Mouse (Mus musculus): ENCODE results near the gene Slc35e2. TPM values are rescaled to one million over a fixed set of nuclear protein-coding genes. Genes with fewer than 3 reads are reported as not detected.

The Slc35e2 gene
- polyA plus RNA-seq, 1 experiment from 2014 or later = 5.8 TPM

Other genes starting within 250 kb of the Slc35e2 start
- gene Prkcz, start 240.1 kb upstream of the Slc35e2 start, polyA plus RNA-seq (2015; fragmentation: Nextera tagmentation; extraction: Ambion mirVana) = 6.3 and 7.3 TPM in 2 replicates
- gene Gabrd, start 203.3 kb upstream of the Slc35e2 start, polyA plus RNA-seq (2015; fragmentation: Nextera tagmentation; extraction: Ambion mirVana) = 0.06 TPM in 1 of 2 replicates, not detected in the other
- 0.60 and 0.82 TPM in 2 replicates for gene Cfap74, start 192.2 kb upstream of the Slc35e2 start, polyA plus RNA-seq (2015; fragmentation: Nextera tagmentation; extraction: Ambion mirVana)
- not detected in 2 replicates for gene Tmem52, start 132.3 kb upstream of the Slc35e2 start, polyA plus RNA-seq (2015; fragmentation: Nextera tagmentation; extraction: Ambion mirVana)
- 308 and 345 TPM in 2 replicates for gene Gnb1, start 110.1 kb upstream of the Slc35e2 start, polyA plus RNA-seq (2015; fragmentation: Nextera tagmentation; extraction: Ambion mirVana)
- gene Nadk, start 39.0 kb upstream of the Slc35e2 start, polyA plus RNA-seq (2015; fragmentation: Nextera tagmentation; extraction: Ambion mirVana) = 40.9 and 55.3 TPM in 2 replicates
- gene Cdk11b, start 23.4 kb downstream of the Slc35e2 start, polyA plus RNA-seq (2015; fragmentation: Nextera tagmentation; extraction: Ambion mirVana) = 38.4 and 41.8 TPM in 2 replicates
- gene Gm10563, start 44.0 kb downstream of the Slc35e2 start, polyA plus RNA-seq (2015; fragmentation: Nextera tagmentation; extraction: Ambion mirVana) = not detected in 2 replicates
- gene Mmp23, start 52.0 kb downstream of the Slc35e2 start, polyA plus RNA-seq (2015; fragmentation: Nextera tagmentation; extraction: Ambion mirVana) = 65.5 and 74.9 TPM in 2 replicates
- 17.3 and 23.4 TPM in 2 replicates for gene Mib2, start 67.8 kb downstream of the Slc35e2 start, polyA plus RNA-seq (2015; fragmentation: Nextera tagmentation; extraction: Ambion mirVana)
- 3.8 and 5.0 TPM in 2 replicates for gene Fndc10, start 92.9 kb downstream of the Slc35e2 start, polyA plus RNA-seq (2015; fragmentation: Nextera tagmentation; extraction: Ambion mirVana)
- gene Ssu72, start 103.4 kb downstream of the Slc35e2 start, polyA plus RNA-seq (2015; fragmentation: Nextera tagmentation; extraction: Ambion mirVana) = 97.0 and 107 TPM in 2 replicates
- gene Tmem240, start 133.4 kb downstream of the Slc35e2 start, polyA plus RNA-seq (2015; fragmentation: Nextera tagmentation; extraction: Ambion mirVana) = 0.53 and 0.56 TPM in 2 replicates
- gene Atad3a, start 159.7 kb downstream of the Slc35e2 start, polyA plus RNA-seq (2015; fragmentation: Nextera tagmentation; extraction: Ambion mirVana) = 88.9 and 108 TPM in 2 replicates
- gene Vwa1, start 173.3 kb downstream of the Slc35e2 start, polyA plus RNA-seq (2015; fragmentation: Nextera tagmentation; extraction: Ambion mirVana) = 5.9 and 7.8 TPM in 2 replicates
- gene Tmem88b, start 184.5 kb downstream of the Slc35e2 start, polyA plus RNA-seq (2015; fragmentation: Nextera tagmentation; extraction: Ambion mirVana) = 1.7 and 2.0 TPM in 2 replicates
- 0.13 TPM in 1 of 2 replicates, not detected in the other for gene Ankrd65, start 189.0 kb downstream of the Slc35e2 start, polyA plus RNA-seq (2015; fragmentation: Nextera tagmentation; extraction: Ambion mirVana)
- 131 TPM in 2 replicates for gene Mrpl20, start 201.5 kb downstream of the Slc35e2 start, polyA plus RNA-seq (2015; fragmentation: Nextera tagmentation; extraction: Ambion mirVana)
- 106 and 123 TPM in 2 replicates for gene Ccnl2, start 211.1 kb downstream of the Slc35e2 start, polyA plus RNA-seq (2015; fragmentation: Nextera tagmentation; extraction: Ambion mirVana)
- 121 and 124 TPM in 2 replicates for gene Aurkaip1, start 229.9 kb downstream of the Slc35e2 start, polyA plus RNA-seq (2015; fragmentation: Nextera tagmentation; extraction: Ambion mirVana)
- 72.7 and 91.4 TPM in 2 replicates for gene Mxra8, start 238.3 kb downstream of the Slc35e2 start, polyA plus RNA-seq (2015; fragmentation: Nextera tagmentation; extraction: Ambion mirVana)
- 8.1 and 12.2 TPM in 2 replicates for gene Dvl1, start 246.0 kb downstream of the Slc35e2 start, polyA plus RNA-seq (2015; fragmentation: Nextera tagmentation; extraction: Ambion mirVana)

Measured in heart, embryonic 15.5 days (tissue).